Mouse (Mus musculus) neural tube, embryonic 15.5 days (tissue): Measurements from ENCODE around the gene Mturn. TPM values are rescaled to one million over a fixed set of nuclear protein-coding genes. Genes with fewer than 3 reads are reported as not detected.

ENCODE experiments used
- ATAC-seq: fragments of 200-750 bp; cut with Nextera tagmentation; 2 replicates; pipeline ENCODE4 v1.8.0; 2017; ENCODE audit warnings: mild to moderate bottlenecking, moderate TSS enrichment, moderate library complexity; ENCODE audit not compliant: low FRiP score
- H3K27ac ChIP-seq: fragments of 300-500 bp; sonication (generic); replicated peaks from 2 replicates; pipeline ENCODE4 v1.5.1; 2015; ENCODE audit warnings: mild to moderate bottlenecking, inconsistent platforms
- H3K27me3 ChIP-seq: fragments of 300-500 bp; sonication (generic); replicated peaks from 2 replicates; pipeline ENCODE4 v1.6.1; 2015; ENCODE audit warnings: inconsistent platforms
- H3K36me3 ChIP-seq: fragments of 300-500 bp; sonication (generic); 2 replicates; pipeline ENCODE4 v1.6.1; 2015; ENCODE audit warnings: inconsistent platforms
- H3K4me1 ChIP-seq: fragments of 300-500 bp; sonication (generic); 2 replicates; pipeline ENCODE4 v1.6.1; 2015; ENCODE audit warnings: inconsistent platforms
- H3K4me2 ChIP-seq: fragments of 300-500 bp; sonication (generic); 2 replicates; pipeline ENCODE4 v1.6.1; 2015; ENCODE audit warnings: inconsistent platforms, mild to moderate bottlenecking, moderate library complexity
- H3K4me3 ChIP-seq: fragments of 300-500 bp; sonication (generic); replicated peaks from 2 replicates; pipeline ENCODE4 v1.5.1; 2015; ENCODE audit warnings: mild to moderate bottlenecking, inconsistent platforms
- H3K9ac ChIP-seq: fragments of 300-500 bp; sonication (generic); replicated peaks from 2 replicates; pipeline ENCODE4 v1.6.1; 2015; ENCODE audit warnings: mild to moderate bottlenecking, inconsistent platforms
- H3K9me3 ChIP-seq: fragments of 300-500 bp; sonication (generic); replicated peaks from 2 replicates; pipeline ENCODE4 v1.6.1; 2016; ENCODE audit warnings: inconsistent platforms
- WGBS: fragments of 180-500 bp; shearing (Covaris S2); methylation state at CpG from one replicate; pipeline ENCODE4 v1.1.7; 2015; ENCODE audit warnings: mixed read lengths; 5-methylcytosine and 5-hydroxymethylcytosine counted together
- polyA plus RNA-seq: library from polyadenylated mRNA; unstranded; fragments of >200 nt; fragmentation: Nextera tagmentation; extraction: Ambion mirVana; gene quantifications from 2 replicates; pipeline ENCODE4 v1.2.1, GENCODE M21; 2015

Mturn gene
- polyA plus RNA-seq, 1 experiment from 2014 or later = 75.0 TPM

DNA sequence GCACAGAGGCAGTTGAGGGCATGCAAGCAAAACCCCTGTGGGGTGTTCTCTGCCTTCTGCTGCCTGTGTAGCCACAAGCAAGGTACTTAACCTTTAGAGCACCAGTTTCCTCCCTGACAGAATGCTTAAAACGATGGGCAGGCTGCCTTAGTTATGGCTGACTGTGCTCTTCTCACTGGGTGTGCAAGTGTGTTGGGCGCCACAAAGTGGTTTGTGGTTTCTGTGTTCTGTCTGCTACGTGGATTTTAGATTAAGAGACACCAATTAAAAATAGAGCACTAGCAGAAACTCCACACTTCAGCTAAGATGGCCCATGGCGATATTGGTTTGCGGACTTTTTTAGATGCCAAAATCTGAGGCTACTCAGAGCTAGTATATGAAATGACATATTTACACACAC is 3.7 kb downstream of the Mturn start:
- 73% methylated on average over 5 of the region's 5 CpGs for WGBS
- H3K9ac ChIP-seq = no peak overlapping the region

DNA sequence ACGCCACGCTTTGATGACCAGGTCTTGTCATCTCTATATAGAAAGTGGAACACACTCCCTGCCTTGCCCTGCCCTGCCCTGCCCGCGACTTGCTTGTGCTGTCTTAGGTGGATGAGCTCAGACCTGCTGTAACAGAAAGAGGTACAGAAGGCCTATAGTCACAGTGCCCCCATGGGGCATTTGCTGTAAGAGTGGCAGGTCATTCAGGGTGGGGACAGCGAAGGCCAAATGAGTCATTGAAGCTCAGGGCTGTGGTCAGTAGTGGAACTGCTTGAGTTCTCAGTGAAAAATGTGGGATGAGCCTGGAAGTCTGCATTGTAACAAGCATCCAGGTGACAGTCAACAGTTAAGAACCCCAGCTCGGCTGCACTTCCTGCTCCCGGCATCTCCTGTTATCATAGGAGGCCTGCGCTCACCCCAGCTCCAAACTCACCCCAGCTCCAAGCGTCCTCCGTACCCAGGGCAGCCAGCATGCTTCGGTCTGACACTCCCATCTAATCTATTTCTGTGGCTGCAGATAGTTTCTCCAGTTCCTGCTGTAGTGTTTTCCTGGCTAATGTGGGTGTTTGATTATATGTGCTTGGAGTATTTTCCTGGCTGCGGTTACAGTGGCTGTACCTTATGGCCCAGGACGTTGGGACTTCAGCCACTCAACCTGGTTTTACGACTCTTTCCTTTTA is 4.4 kb downstream of the Mturn start:
- H3K9me3 ChIP-seq = no peaks in the 10 kb centered on the region
- H3K27ac ChIP-seq = no peak overlapping the region
- no peak overlapping the region for H3K9ac ChIP-seq
- WGBS = 77% methylated on average over 14 of the region's 14 CpGs
- H3K4me2 ChIP-seq = no peak overlapping the region
- peaks cover 11% of the 10 kb centered on the region for H3K36me3 ChIP-seq
- peaks cover 26% of the 10 kb centered on the region for H3K4me1 ChIP-seq
- no peaks in the 10 kb centered on the region for H3K27me3 ChIP-seq
- no peak overlapping the region for H3K4me3 ChIP-seq
- ATAC-seq = no peak

More for the DNA sequence above, 3.7 kb downstream of the Mturn start:
- Histone ChIP-seq H3K4me2 (no peak overlapping the region), H3K27me3 (no peaks in the 10 kb centered on the region), H3K27ac (no peak overlapping the region), H3K4me3 (no peak overlapping the region), H3K36me3 (peaks cover 7% of the 10 kb centered on the region), H3K4me1 (peaks cover 31% of the 10 kb centered on the region), H3K9me3 (no peaks in the 10 kb centered on the region)
- no peak for ATAC-seq

DNA sequence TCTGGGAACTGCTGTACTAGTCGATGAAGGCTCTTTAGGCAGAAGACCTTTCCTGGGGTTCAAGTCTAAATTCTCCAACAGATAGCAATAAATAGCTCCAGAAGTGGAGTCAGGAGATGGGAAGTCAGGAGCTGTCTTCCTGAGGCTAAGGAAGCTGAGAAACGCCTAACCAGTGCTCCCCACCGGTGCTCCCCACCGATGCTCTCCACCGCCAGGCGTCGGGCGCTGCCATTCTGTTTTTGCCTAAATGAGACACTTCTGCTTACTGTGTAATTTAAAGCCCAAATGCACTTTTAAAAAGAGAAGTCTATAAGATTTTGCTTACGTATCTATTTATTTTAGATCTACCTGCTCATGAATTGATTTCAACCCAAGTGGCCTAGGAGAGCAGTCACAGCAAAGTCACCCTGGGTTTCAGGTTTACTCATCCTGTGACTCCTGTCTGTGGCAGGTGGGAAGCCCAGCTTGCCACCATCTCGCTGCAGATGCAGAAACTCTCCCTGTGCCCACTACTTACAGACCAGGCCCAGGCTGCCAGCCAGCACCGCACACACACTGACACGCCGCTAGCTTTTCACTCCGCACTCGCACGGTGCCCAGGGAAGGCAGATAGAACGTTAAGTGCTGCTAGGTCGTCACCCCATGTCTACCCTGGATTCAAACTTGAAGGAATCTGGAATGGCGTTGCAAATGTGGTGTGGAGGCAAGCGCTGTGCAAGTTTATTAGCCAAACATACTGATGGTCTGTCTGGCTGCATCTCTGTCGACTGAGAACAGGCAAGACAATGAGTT is 5.7 kb downstream of the Mturn start:
- H3K36me3 ChIP-seq = peaks cover 24% of the 10 kb centered on the region
- no peak overlapping the region for H3K9ac ChIP-seq
- no peaks in the 10 kb centered on the region for H3K27me3 ChIP-seq
- H3K4me3 ChIP-seq = no peak overlapping the region
- H3K4me1 ChIP-seq = peaks cover 25% of the 10 kb centered on the region
- no peak overlapping the region for H3K27ac ChIP-seq
- H3K9me3 ChIP-seq = no peaks in the 10 kb centered on the region
- H3K4me2 ChIP-seq = no peak overlapping the region
- WGBS = 87% methylated on average over 21 of the region's 21 CpGs
- ATAC-seq = no peak

DNA sequence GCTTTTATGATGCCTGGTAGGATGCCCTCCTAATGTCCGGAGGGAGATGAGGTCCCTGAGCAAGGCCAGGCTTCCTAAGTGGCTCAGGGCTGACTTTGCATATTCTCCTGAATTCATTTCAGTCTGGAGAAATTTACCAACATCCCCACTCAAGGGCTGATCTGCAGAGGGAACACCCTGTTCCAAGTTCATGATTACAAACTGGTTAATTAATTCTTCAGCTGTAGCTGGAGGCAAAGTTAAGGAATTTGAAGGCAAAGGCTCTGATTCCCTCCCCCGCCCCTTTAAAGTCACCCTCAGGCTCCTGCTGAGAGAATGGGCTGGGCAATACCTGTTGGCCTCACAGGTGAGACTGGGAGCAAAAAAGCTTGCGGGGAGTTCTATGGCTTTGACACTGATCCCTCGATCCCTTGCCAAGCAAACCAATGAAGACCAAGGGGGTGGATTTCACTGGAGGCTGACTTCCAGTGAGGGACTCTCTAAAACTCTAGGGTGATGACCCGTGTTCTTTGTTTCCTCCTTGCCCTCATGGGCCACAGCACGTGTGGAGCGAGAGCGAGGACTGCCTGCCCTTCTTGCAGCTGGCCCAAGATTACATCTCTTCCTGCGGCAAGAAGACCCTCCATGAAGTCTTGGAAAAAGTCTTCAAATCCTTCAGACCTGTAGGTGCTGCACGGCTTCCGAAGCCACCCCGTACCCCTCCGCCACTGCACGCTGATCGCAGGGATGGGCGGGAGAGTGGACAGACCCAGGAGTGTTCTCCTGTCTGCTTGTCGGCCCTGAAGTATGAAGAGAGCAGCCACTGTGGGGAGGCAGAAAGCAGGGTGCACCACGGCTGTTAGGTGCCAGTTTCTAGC is 7.3 kb downstream of the Mturn start:
- no peak overlapping the region for H3K4me2 ChIP-seq
- H3K4me3 ChIP-seq = no peak overlapping the region
- H3K36me3 ChIP-seq = peaks cover 35% of the 10 kb centered on the region
- no peaks in the 10 kb centered on the region for H3K27me3 ChIP-seq
- no peak overlapping the region for H3K9ac ChIP-seq
- no peak overlapping the region for H3K27ac ChIP-seq
- no peaks in the 10 kb centered on the region for H3K9me3 ChIP-seq
- peaks cover 12% of the 10 kb centered on the region for H3K4me1 ChIP-seq
- ATAC-seq = no peak
- 84% methylated on average over 18 of the region's 18 CpGs for WGBS

DNA sequence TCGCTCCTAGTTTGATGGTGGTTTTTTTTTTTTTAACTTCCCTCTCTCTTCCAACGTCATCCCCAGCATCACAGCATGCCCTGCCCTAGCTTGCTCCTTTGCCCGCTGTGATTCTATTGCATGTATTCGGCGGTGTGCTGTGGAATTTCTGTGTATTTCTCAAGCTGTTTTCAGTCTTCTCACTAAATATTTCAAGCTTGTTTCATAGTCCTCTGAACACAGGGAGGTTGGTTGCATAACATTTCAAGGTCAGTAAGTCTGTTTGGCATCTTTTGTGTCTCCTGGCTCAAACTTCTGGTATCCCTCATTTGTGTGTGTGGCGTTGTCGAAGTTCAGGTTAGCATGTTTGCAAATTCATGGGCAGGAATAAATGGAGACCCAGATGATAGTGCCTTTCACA is 8.3 kb downstream of the Mturn start:
- no peak overlapping the region for H3K9ac ChIP-seq
- WGBS = 88% methylated on average over 7 of the region's 7 CpGs
- ATAC-seq = no peak
- H3K4me2 ChIP-seq = no peak overlapping the region
- no peaks in the 10 kb centered on the region for H3K9me3 ChIP-seq
- peaks cover 42% of the 10 kb centered on the region for H3K36me3 ChIP-seq
- H3K4me1 ChIP-seq = peaks cover 6% of the 10 kb centered on the region; the same call in 1 of the 2 replicates
- no peaks in the 10 kb centered on the region for H3K27me3 ChIP-seq
- H3K4me3 ChIP-seq = no peak overlapping the region
- no peak overlapping the region for H3K27ac ChIP-seq

DNA sequence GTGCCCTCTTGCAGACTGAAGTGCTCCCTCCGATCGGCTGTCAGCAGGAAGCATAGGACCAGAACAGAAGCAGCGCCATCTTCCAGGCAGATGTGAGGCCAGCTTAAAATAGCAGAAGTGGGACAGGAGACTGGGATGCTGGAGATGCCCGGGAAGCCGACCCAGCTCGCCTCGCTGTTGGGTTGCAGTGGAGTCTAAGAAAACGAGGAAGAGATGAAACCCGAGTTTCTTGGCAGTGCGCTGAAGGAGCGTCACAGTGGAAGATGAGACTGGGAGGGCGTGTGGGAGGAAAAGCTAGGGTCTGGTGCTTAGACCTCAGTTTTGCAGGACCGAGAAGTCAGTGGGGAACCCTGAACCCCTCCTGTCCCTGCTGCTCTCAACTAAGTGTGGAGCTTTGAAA is 9.4 kb downstream of the Mturn start:
- WGBS = 92% methylated on average over 13 of the region's 13 CpGs
- Histone ChIP-seq H3K4me2 (no peak overlapping the region), H3K4me3 (no peak overlapping the region), H3K36me3 (peaks cover 42% of the 10 kb centered on the region), H3K27ac (no peak overlapping the region), H3K27me3 (no peaks in the 10 kb centered on the region), H3K4me1 (0 out of 2 replicates have a peak, but pooled peaks cover 2% of the 10 kb centered on the region), H3K9ac (no peak overlapping the region), H3K9me3 (no peaks in the 10 kb centered on the region)
- ATAC-seq = no peak

DNA sequence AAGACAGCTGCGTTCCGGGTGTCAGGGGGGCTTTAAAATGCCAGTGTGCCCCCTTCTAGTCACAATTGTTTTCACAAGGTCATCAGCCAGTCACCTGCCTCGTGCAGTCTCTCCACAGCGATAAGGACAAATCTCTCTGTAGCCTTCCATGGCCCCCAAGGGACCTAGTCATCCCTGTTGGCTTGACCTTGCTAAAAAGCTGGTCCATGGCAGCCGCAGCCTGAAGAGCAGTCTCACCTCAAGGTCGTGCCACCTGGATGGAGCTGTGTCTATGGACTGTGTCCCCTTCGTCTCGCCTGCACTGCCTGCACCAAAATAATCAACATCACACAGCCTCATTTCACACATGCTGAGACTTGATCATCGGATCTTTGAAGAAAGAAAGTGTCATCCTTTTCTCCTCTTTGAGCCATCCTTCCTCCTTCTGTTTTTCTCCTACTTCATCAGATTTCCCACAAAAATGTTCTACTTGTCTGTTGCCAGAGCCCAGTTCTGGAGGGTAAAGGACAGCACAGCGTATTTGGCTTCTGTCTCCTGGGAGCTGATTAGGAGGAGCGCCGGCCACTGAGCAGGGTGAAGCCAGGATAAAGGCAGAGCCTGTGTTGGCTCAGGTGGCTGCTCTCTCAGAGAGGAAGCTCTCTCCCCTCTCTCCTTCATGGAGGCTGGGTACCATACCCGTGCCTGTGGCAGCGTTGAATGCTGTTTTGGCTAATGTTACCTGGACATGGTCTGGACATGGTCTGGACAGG is 10.1 kb downstream of the Mturn start:
- no peaks in the 10 kb centered on the region for H3K4me1 ChIP-seq
- H3K4me3 ChIP-seq = no peak overlapping the region
- 78% methylated on average over 14 of the region's 14 CpGs for WGBS
- H3K9me3 ChIP-seq = no peaks in the 10 kb centered on the region
- no peaks in the 10 kb centered on the region for H3K27me3 ChIP-seq
- H3K27ac ChIP-seq = no peak overlapping the region
- H3K36me3 ChIP-seq = peaks cover 42% of the 10 kb centered on the region
- no peak overlapping the region for H3K9ac ChIP-seq
- no peak for ATAC-seq
- H3K4me2 ChIP-seq = no peak overlapping the region

DNA sequence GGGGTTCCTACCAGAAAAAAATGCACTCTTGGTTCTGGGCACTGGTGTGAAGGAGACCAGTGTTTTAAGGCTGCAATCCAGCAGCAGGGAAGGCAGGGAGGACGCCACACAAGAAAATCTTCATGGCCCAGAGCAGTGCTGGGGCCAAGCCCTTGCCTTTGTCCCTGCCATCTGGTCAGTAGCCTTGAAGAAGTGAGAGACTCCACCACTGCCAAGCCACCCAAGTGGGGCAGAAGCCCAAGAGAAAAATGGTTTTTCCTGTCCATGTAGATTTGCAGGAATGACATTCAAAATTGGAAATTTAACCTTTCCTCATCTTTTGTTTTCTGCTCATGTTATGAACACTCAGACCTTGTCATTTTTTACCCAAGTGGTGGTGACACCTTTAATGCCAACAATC is 10.8 kb downstream of the Mturn start:
- Histone ChIP-seq H3K9me3 (no peaks in the 10 kb centered on the region), H3K36me3 (peaks cover 42% of the 10 kb centered on the region), H3K4me1 (no peaks in the 10 kb centered on the region), H3K27me3 (no peaks in the 10 kb centered on the region), H3K9ac (no peak overlapping the region), H3K4me2 (no peak overlapping the region), H3K4me3 (no peak overlapping the region), H3K27ac (no peak overlapping the region)
- no peak for ATAC-seq
- WGBS = 74% methylated on average over 1 of the region's 1 CpGs

DNA sequence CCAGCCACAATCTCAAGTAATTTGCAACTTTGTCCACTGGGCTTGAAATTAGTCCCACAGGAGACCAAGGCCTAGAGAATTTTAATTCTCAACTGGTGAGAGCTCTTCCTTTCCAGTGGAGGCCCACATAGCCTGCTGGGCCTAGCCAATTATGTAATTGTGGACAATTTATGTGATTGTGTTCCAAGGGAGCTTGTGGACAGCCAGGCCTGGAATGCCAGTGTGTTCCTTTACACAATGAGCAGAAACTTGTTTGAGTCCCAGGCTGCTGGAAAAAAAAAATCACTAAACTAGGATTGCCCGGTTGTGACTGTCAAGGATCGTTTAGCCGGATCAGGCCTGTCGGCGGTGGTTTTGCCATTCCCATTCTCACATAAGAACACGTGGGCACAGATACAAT is 11.9 kb downstream of the Mturn start:
- Histone ChIP-seq H3K36me3 (peaks cover 42% of the 10 kb centered on the region), H3K4me2 (no peak overlapping the region), H3K27me3 (no peaks in the 10 kb centered on the region), H3K9me3 (no peaks in the 10 kb centered on the region), H3K27ac (no peak overlapping the region), H3K4me3 (no peak overlapping the region), H3K9ac (no peak overlapping the region), H3K4me1 (no peaks in the 10 kb centered on the region)
- no peak for ATAC-seq
- 92% methylated on average over 6 of the region's 6 CpGs for WGBS

DNA sequence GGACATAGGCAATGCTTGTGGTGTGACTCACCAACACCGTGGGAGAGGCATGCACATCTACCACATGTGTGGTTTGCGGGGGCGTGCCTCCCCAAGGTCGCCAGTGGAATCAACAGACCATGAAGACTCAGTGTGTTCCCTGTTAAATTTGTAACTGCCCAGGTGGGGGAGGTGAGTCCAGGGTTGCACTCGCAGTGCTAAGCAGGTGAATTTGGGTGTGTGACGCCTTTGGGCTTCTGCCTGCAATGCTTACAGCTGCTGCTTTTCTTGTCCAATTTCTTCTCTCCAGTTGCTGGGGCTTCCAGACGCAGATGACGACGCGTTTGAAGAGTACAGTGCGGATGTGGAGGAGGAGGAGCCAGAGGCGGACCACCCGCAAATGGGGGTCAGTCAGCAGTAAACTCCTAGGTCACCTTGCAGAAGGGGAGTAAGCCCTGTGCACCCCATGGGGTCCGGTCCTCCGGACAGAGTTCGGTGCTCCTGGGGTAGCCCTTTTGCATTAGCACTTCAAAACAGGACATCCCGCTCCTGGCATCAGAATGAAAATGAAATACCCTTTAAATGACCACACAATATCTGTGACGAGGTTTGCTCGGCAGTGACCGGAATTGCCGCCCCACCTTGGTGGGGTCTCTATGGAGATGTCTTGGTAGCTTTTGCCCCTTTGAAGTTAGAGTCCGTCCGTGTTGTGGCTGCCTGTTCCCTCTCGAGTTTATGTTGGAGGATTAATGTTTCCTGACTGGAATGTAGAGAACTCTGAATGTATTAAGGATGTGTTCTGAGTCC is 17.5 kb downstream of the Mturn start:
- H3K36me3 ChIP-seq = peaks cover 10% of the 10 kb centered on the region
- H3K4me3 ChIP-seq = peak overlapping the region; percentile 42
- H3K4me2 ChIP-seq = peak overlapping the region; percentile 84
- H3K27ac ChIP-seq = 0 out of 2 replicates have a peak overlapping the region, but pooled peaks have one; percentile 62
- no peaks in the 10 kb centered on the region for H3K9me3 ChIP-seq
- peaks cover 12% of the 10 kb centered on the region; the same call in 1 of the 2 replicates for H3K27me3 ChIP-seq
- peaks cover 23% of the 10 kb centered on the region for H3K4me1 ChIP-seq
- peak overlapping the region; percentile 40 for H3K9ac ChIP-seq
- WGBS = 8% methylated on average over 24 of the region's 24 CpGs
- ATAC-seq = peak; percentile 49
